Mouse (Mus musculus) heart, embryonic 16.5 days (tissue): Measurements from ENCODE around the gene Sfswap. TPM values are rescaled to one million over a fixed set of nuclear protein-coding genes. Genes with fewer than 3 reads are reported as not detected.

ENCODE experiments used
- ATAC-seq: fragments of 200-750 bp; cut with Nextera tagmentation; replicated peaks from 2 replicates; pipeline ENCODE4 v1.8.0; 2017; ENCODE audit warnings: moderate number of reproducible peaks; ENCODE audit not compliant: insufficient read depth, low FRiP score; ENCODE audit errors: extremely low read depth
- H3K27ac ChIP-seq: fragments of 300-500 bp; sonication (generic); 2 replicates; pipeline ENCODE4 v1.5.1; 2014; ENCODE audit warnings: mild to moderate bottlenecking, low read length, control low read depth, moderate library complexity
- H3K27me3 ChIP-seq: fragments of 300-500 bp; sonication (generic); 2 replicates; pipeline ENCODE4 v1.6.1; 2014; ENCODE audit warnings: low read length, mixed read lengths; ENCODE audit not compliant: control insufficient read depth, insufficient read depth
- H3K36me3 ChIP-seq: fragments of 300-500 bp; sonication (generic); 2 replicates; pipeline ENCODE4 v1.6.1; 2014; ENCODE audit not compliant: control insufficient read depth, insufficient read depth
- H3K4me1 ChIP-seq: fragments of 300-500 bp; sonication (generic); 2 replicates; pipeline ENCODE4 v1.6.1; 2014; ENCODE audit warnings: low read length, mixed read lengths; ENCODE audit not compliant: control insufficient read depth, insufficient read depth
- H3K4me2 ChIP-seq: fragments of 300-500 bp; sonication (generic); 2 replicates; pipeline ENCODE4 v1.6.1; 2014; ENCODE audit warnings: low read depth, mild to moderate bottlenecking, control low read depth, low read length
- H3K4me3 ChIP-seq: fragments of 300-500 bp; sonication (generic); 2 replicates; pipeline ENCODE4 v1.5.1; 2014; ENCODE audit warnings: mild to moderate bottlenecking, control low read depth, low read length
- H3K9ac ChIP-seq: fragments of 300-500 bp; sonication (generic); 2 replicates; pipeline ENCODE4 v1.6.1; 2014; ENCODE audit warnings: low read length, control low read depth
- H3K9me3 ChIP-seq: fragments of 300-500 bp; sonication (generic); replicated peaks from 2 replicates; pipeline ENCODE4 v1.6.1; 2016; ENCODE audit warnings: low read length; ENCODE audit not compliant: control insufficient read depth
- WGBS: fragments of 180-500 bp; shearing (Covaris S2); extraction: QIAGEN DNeasy Blood & Tissue Kit; methylation state at CpG from one replicate; pipeline ENCODE4 v1.1.7; 2014; 5-methylcytosine and 5-hydroxymethylcytosine counted together
- polyA plus RNA-seq: library from polyadenylated mRNA; unstranded; fragments of >200 nt; fragmentation: Nextera tagmentation; extraction: Ambion mirVana; gene quantifications from 2 replicates; pipeline ENCODE4 v1.2.1, GENCODE M21; 2015

Gene Sfswap
- polyA plus RNA-seq, 1 experiment from 2014 or later: 24.4 TPM

DNA sequence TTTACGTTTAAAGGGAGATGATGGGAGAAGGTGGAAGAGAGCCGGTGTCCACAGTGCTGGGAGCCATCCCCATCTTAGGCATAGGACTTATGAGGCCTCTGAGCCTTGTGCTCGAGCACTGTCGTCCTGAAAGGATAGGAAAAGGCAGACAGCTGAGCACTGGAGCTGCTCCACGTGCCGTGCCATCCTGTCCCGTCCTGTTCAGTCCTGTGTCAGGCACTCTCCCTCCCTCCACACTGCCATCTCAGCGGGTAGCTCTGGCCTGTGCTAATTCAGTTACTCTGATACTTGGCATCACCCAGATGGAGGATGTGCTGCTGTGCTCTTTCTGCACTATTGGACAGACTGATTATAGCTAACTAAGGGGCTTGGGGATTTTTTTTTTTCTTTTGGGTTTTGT lies 61.3 kb downstream of the Sfswap start:
- no peak overlapping the region for H3K27ac ChIP-seq
- H3K27me3 ChIP-seq: no peaks in the 10 kb centered on the region
- no peak overlapping the region for H3K4me3 ChIP-seq
- H3K9me3 ChIP-seq: no peaks in the 10 kb centered on the region
- 96% methylated on average over 8 of the region's 8 CpGs for WGBS
- H3K36me3 ChIP-seq: peaks cover 66% of the 10 kb centered on the region
- H3K4me1 ChIP-seq: no peaks in the 10 kb centered on the region
- no peak for ATAC-seq
- H3K9ac ChIP-seq: no peak overlapping the region
- no peak overlapping the region for H3K4me2 ChIP-seq

DNA sequence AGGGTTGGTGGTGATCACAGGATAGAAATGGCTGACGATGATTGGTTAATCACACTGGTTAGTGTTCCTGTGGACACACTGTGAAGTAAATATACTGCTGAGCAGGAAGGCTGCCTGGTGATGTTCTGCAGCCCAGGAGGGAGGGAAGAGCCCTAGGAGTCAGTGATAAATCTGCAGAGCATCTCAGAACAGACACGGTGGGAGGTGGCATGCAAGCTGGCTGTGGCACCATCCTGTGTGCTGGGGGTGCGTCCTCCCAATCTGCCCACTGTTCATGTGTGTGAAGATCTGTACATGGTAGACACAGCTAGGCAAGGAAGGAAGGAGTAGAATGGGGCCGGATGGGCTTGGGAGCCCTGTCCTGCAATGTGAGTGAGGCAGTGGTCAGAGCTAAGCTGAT lies 67.6 kb downstream of the Sfswap start:
- H3K27ac ChIP-seq: no peak overlapping the region
- no peak for ATAC-seq
- 91% methylated on average over 4 of the region's 4 CpGs for whole genome bisulfite sequencing

GRCm38 (mm10) chr5:129578201-129578600 lies 77.2 kb downstream of the Sfswap start:
- Histone ChIP-seq H3K9me3 (no peaks in the 10 kb centered on the region), H3K27ac (no peak overlapping the region), H3K36me3 (no peaks in the 10 kb centered on the region), H3K9ac (no peak overlapping the region), H3K4me3 (no peak overlapping the region), H3K4me2 (no peak overlapping the region), H3K4me1 (peaks cover under 1% of the 10 kb centered on the region), H3K27me3 (peaks cover 27% of the 10 kb centered on the region)
- 51% methylated on average over 12 of the region's 12 CpGs for WGBS
- ATAC-seq: no peak

More for the DNA sequence above, 67.6 kb downstream of the Sfswap start:
- Histone ChIP-seq H3K4me1 (no peaks in the 10 kb centered on the region), H3K4me3 (no peak overlapping the region), H3K4me2 (no peak overlapping the region), H3K27me3 (no peaks in the 10 kb centered on the region), H3K36me3 (peaks cover 73% of the 10 kb centered on the region), H3K9ac (no peak overlapping the region), H3K9me3 (no peaks in the 10 kb centered on the region)

DNA sequence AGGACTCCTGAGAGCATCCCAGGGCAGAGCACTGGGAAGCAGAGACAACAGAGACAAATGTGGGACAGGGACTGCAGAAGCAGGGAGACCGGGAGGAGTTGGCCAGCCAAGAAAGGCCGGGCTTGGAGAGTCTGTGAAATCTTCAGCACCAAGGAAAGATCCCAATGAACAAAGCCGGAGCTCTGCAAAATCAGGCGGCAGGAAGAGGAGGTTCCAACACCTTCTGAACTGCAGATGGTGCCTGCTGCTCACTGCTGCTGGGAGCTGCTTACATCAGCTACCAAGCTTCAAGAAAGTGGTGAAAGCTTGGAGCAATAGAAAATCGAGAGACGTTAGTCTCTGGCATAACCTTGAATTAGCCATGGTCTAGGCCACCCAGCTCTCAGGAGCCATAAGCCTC lies 79.0 kb downstream of the Sfswap start:
- WGBS: 5% methylated on average over 6 of the region's 6 CpGs
- ATAC-seq: no peak
- Histone ChIP-seq H3K9ac (no peak overlapping the region), H3K4me3 (no peak overlapping the region), H3K9me3 (no peaks in the 10 kb centered on the region), H3K27me3 (peaks cover 37% of the 10 kb centered on the region), H3K4me1 (peaks cover 8% of the 10 kb centered on the region), H3K27ac (no peak overlapping the region), H3K4me2 (no peak overlapping the region), H3K36me3 (no peaks in the 10 kb centered on the region)

GRCm38 (mm10) chr5:129580572-129580971 lies 79.6 kb downstream of the Sfswap start:
- no peak overlapping the region for H3K27ac ChIP-seq
- H3K27me3 ChIP-seq: peaks cover 42% of the 10 kb centered on the region
- H3K9ac ChIP-seq: no peak overlapping the region
- no peak overlapping the region for H3K4me2 ChIP-seq
- ATAC-seq: no peak
- no peaks in the 10 kb centered on the region for H3K36me3 ChIP-seq
- H3K4me1 ChIP-seq: peaks cover 13% of the 10 kb centered on the region
- no peaks in the 10 kb centered on the region for H3K9me3 ChIP-seq
- no peak overlapping the region for H3K4me3 ChIP-seq
- 52% methylated on average over 9 of the region's 9 CpGs for WGBS

DNA sequence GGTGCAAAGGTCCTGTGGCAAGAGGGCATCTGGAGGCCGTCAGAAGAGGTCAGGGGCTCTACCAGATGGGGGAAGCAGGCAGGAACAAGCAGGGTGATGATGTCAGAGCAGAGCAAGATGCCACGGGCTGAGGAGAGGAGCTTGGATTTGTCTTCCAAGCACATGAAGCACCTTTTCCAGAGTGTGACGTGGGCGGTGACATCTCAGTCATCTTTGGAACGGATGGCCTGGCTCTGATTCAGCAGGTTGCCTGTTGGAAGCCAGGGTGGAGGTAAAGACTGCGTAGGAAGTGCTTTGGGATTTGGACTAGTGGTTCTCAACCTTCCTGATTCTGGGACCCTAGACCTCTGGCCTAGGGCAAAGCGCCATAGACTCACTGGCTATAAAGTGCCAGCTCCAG lies 80.0 kb downstream of the Sfswap start:
- Histone ChIP-seq H3K4me1 (peaks cover 16% of the 10 kb centered on the region), H3K27ac (no peak overlapping the region), H3K9ac (no peak overlapping the region), H3K27me3 (peaks cover 43% of the 10 kb centered on the region), H3K9me3 (no peaks in the 10 kb centered on the region), H3K36me3 (no peaks in the 10 kb centered on the region), H3K4me3 (no peak overlapping the region), H3K4me2 (no peak overlapping the region)
- ATAC-seq: no peak
- 59% methylated on average over 7 of the region's 7 CpGs for WGBS

- Histone ChIP-seq H3K9ac (peak overlapping the region; percentile 70), H3K4me3 (peak overlapping the region; percentile 76), H3K4me2 (peak overlapping the region; percentile 100), H3K9me3 (no peaks in the 10 kb centered on the region), H3K4me1 (peaks cover 16% of the 10 kb centered on the region), H3K36me3 (no peaks in the 10 kb centered on the region), H3K27me3 (peaks cover 54% of the 10 kb centered on the region), H3K27ac (no peak overlapping the region)
- WGBS: 3% methylated on average over 12 of the region's 12 CpGs
- peak; percentile 2; the same call in 1 of the 2 replicates for ATAC-seq
Observed at GRCm38 (mm10) chr5:129583331-129583730, 82.3 kb downstream of the Sfswap start.

- no peaks in the 10 kb centered on the region for H3K9me3 ChIP-seq
- under 1% methylated on average over 74 of the region's 80 CpGs for WGBS
- H3K4me3 ChIP-seq: peak within 1 kb of the TSS; percentile 76
- no peaks in the 10 kb centered on the region for H3K36me3 ChIP-seq
- H3K4me1 ChIP-seq: peaks cover 16% of the 10 kb centered on the region
- ATAC-seq: peak; percentile 88
- H3K4me2 ChIP-seq: peak within 1 kb of the TSS; percentile 100
- H3K27ac ChIP-seq: no peak within 1 kb of the TSS
- H3K27me3 ChIP-seq: peaks cover 55% of the 10 kb centered on the region
- H3K9ac ChIP-seq: peak within 1 kb of the TSS; percentile 70
Observed at GRCm38 (mm10) chr5:129583761-129584582, 83.0 kb downstream of the Sfswap start, which contains the start of gene Mmp17. Gene Mmp17 (plus strand): TSS chr5:129584169.
